Mouse (Mus musculus) embryonic facial prominence, embryonic 10.5 days (tissue): ENCODE results near the gene Lrwd1. TPM values are rescaled to one million over a fixed set of nuclear protein-coding genes. Genes with fewer than 3 reads are reported as not detected.

Experiments used
- DNase-seq: peaks from one replicate; pipeline ENCODE4 v3.0.0-alpha.2; 2017; ENCODE audit warnings: low spot score
- H3K27ac ChIP-seq: fragments of 300-500 bp; sonication (generic); replicated peaks from 2 replicates; pipeline ENCODE4 v1.5.1; 2016; ENCODE audit warnings: mild to moderate bottlenecking
- H3K27me3 ChIP-seq: fragments of 300-500 bp; sonication (generic); replicated peaks from 2 replicates; pipeline ENCODE4 v1.6.1; 2016; ENCODE audit warnings: low read depth, mild to moderate bottlenecking; ENCODE audit not compliant: poor library complexity, severe bottlenecking
- H3K36me3 ChIP-seq: fragments of 300-500 bp; sonication (generic); replicated peaks from 2 replicates; pipeline ENCODE4 v1.6.1; 2016; ENCODE audit warnings: mild to moderate bottlenecking, moderate library complexity
- H3K4me1 ChIP-seq: fragments of 300-500 bp; sonication (generic); 2 replicates; pipeline ENCODE4 v1.6.1; 2016
- H3K4me3 ChIP-seq: fragments of 300-500 bp; sonication (generic); 2 replicates; pipeline ENCODE4 v1.5.1; 2016; ENCODE audit warnings: mild to moderate bottlenecking, moderate library complexity
- H3K9me3 ChIP-seq: fragments of 300-500 bp; sonication (generic); 2 replicates; pipeline ENCODE4 v1.6.1; 2016; ENCODE audit warnings: mild to moderate bottlenecking
- WGBS: fragments of 180-500 bp; shearing (Covaris S2); methylation state at CpG from one replicate; pipeline ENCODE4 v1.1.7; 2016; 5-methylcytosine and 5-hydroxymethylcytosine counted together
- polyA plus RNA-seq: library from polyadenylated mRNA; unstranded; fragments of >200 nt; fragmentation: Nextera tagmentation; extraction: Ambion mirVana; gene quantifications from 2 replicates; pipeline ENCODE4 v1.2.1, GENCODE M21; 2016

Lrwd1 gene
- polyA plus RNA-seq: 59.7 and 62.4 TPM in 2 replicates

- peak within 1 kb of the TSS; percentile 70 for H3K4me3 ChIP-seq
- H3K36me3 ChIP-seq: peaks cover 66% of the 10 kb centered on the region
- no peaks in the 10 kb centered on the region for H3K9me3 ChIP-seq
- peaks cover 22% of the 10 kb centered on the region for H3K4me1 ChIP-seq
- WGBS: under 1% methylated on average over 60 of the region's 60 CpGs
- DNase-seq: peak; percentile 96
- H3K27ac ChIP-seq: peak within 1 kb of the TSS; percentile 87
- no peaks in the 10 kb centered on the region for H3K27me3 ChIP-seq
Observed at GRCm38 (mm10) chr5:136135571-136136291, at the start of gene Lrwd1, which contains the start of gene Alkbh4. Lrwd1 (minus strand) TSS chr5:136136074. Alkbh4 (plus strand) TSS chr5:136136146.

DNA sequence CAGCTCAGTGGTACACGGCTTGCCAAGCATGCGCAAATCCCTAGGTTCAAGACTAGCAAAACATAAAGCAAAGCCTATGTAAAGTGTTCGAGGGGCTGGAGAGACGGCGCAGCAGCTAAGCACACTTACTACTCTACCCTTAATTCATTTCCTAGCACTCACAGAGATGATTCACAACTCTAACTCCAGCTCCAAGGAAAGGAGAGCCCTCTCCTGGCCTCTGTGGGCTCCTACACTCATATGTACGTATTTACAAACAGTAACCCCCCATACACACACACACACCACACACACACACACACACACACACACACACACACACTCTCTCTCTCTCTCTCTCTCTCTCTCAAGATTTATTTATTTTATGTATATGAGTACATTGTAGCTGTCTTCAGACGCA, 47.9 kb upstream of the Lrwd1 start:
- no peaks in the 10 kb centered on the region for H3K4me1 ChIP-seq
- H3K27ac ChIP-seq: no peak overlapping the region
- no peak overlapping the region for H3K4me3 ChIP-seq
- H3K36me3 ChIP-seq: peaks cover 96% of the 10 kb centered on the region
- no peaks in the 10 kb centered on the region for H3K9me3 ChIP-seq
- no peak for DNase-seq
- no peaks in the 10 kb centered on the region for H3K27me3 ChIP-seq
- WGBS: 92% methylated on average over 7 of the region's 7 CpGs

DNA sequence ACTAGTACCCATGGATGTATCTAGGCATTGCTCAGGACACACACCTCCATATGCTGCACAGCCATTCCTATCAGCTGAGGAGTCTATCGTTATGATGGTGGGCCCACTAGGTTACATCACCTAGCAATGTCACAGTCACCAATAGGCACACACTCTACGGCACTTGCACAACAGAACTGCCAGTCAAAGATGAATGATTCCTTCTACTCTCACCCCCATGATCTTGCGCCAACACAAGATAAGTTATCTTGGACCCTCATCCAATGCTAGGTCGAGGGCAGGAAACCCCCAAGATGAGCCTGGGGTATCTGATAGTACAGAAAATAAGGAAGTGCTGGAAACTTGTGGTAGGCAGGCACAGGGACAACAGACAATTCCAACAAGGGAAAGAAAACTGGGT, 47.0 kb upstream of the Lrwd1 start:
- WGBS: 91% methylated on average over 4 of the region's 4 CpGs
- no peak overlapping the region for H3K4me3 ChIP-seq
- no peaks in the 10 kb centered on the region for H3K4me1 ChIP-seq
- H3K27me3 ChIP-seq: no peaks in the 10 kb centered on the region
- no peaks in the 10 kb centered on the region for H3K9me3 ChIP-seq
- H3K36me3 ChIP-seq: peaks cover 96% of the 10 kb centered on the region
- DNase-seq: no peak
- H3K27ac ChIP-seq: no peak overlapping the region

DNA sequence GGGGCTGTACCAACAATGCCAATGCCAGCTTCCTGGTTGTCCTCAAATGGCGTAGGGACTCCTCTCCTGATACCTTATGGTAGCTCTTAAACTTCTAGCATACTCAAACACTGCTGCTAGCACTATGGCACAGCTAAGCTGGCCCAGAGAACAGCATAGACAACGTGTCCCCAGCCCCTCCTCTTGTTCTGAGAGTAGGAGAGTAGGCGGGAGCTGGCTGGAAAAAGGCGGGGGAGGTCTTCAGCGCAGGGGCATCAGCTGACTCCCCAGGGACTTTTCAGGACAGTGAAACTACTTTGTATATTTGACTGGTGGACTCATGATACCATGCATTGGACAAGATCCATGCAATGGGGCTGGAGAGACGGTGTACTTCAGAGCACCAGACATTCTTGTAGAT, 46.2 kb upstream of the Lrwd1 start:
- Histone ChIP-seq H3K27me3 (no peaks in the 10 kb centered on the region), H3K9me3 (no peaks in the 10 kb centered on the region), H3K27ac (no peak overlapping the region), H3K4me3 (no peak overlapping the region), H3K4me1 (no peaks in the 10 kb centered on the region), H3K36me3 (peaks cover 98% of the 10 kb centered on the region)
- no peak for DNase-seq
- WGBS: 91% methylated on average over 6 of the region's 6 CpGs

GRCm38 (mm10) chr5:136181197-136181596, 45.3 kb upstream of the Lrwd1 start:
- Histone ChIP-seq H3K4me3 (no peak overlapping the region), H3K27ac (no peak overlapping the region), H3K4me1 (no peaks in the 10 kb centered on the region), H3K36me3 (peaks cover 97% of the 10 kb centered on the region), H3K9me3 (no peaks in the 10 kb centered on the region), H3K27me3 (no peaks in the 10 kb centered on the region)
- WGBS: 94% methylated on average over 6 of the region's 6 CpGs
- DNase-seq: no peak

- no peak for DNase-seq
- no peak overlapping the region for H3K4me3 ChIP-seq
- no peaks in the 10 kb centered on the region for H3K27me3 ChIP-seq
- 90% methylated on average over 5 of the region's 5 CpGs for WGBS
- H3K9me3 ChIP-seq: no peaks in the 10 kb centered on the region
- H3K4me1 ChIP-seq: no peaks in the 10 kb centered on the region
- peaks cover 81% of the 10 kb centered on the region for H3K36me3 ChIP-seq
- no peak overlapping the region for H3K27ac ChIP-seq
Observed at GRCm38 (mm10) chr5:136179594-136179993, 43.7 kb upstream of the Lrwd1 start.

DNA sequence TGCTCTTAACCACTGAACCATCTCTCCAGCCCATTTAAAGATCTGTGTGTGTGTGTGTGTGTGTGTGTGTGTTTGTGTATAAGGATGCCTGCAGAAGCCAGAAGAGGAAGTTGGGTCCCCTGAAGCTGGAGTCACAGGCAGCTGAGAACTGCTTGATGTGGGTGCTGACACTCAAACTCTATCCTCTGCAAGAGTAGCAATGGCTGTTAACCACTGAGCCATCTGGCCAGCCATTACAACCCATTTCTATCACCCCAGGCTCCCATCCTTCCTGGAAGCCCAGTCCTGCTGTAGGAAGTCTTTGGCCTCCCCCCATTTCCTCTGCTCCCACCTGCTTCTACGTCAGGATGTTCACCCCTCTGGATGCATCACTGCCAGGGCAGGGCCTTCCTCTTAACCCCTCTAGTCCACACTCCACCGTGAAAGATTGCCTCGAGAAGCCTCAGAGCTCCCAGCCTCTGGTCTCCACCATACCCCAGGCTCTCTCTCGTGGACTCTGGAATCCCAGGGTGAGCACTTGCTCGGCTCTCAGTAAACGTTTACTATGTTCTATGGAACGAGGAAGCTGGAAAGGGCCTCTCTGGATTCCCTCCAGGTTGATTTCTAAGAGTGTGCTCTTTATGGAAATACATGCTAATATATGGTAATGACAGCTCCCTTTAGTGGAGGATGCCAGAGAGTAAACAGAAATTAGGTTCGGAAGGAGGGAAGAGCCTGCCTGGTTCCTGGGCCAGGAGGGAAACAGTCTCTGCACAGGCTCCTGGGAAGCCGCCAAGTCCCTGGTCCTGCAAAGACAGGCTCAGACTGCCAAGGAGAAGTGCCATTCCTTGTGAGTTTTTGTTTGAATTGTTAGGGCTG, 38.0 kb upstream of the Lrwd1 start:
- no peak for DNase-seq
- Histone ChIP-seq H3K36me3 (peaks cover 23% of the 10 kb centered on the region), H3K27ac (no peak overlapping the region), H3K4me1 (peaks cover 21% of the 10 kb centered on the region), H3K9me3 (no peaks in the 10 kb centered on the region), H3K4me3 (no peak overlapping the region), H3K27me3 (peaks cover 7% of the 10 kb centered on the region; the same call in 1 of the 2 replicates)
- 60% methylated on average over 9 of the region's 9 CpGs for WGBS

- H3K27ac ChIP-seq: no peak overlapping the region
- DNase-seq: no peak
- H3K4me3 ChIP-seq: no peak overlapping the region
- H3K4me1 ChIP-seq: peaks cover 21% of the 10 kb centered on the region
- peaks cover 4% of the 10 kb centered on the region; the same call in 1 of the 2 replicates for H3K9me3 ChIP-seq
- H3K27me3 ChIP-seq: peaks cover 7% of the 10 kb centered on the region; the same call in 1 of the 2 replicates
- WGBS: 77% methylated on average over 9 of the region's 9 CpGs
- H3K36me3 ChIP-seq: peaks cover 18% of the 10 kb centered on the region
Observed at GRCm38 (mm10) chr5:136172939-136173338, 37.1 kb upstream of the Lrwd1 start.

DNA sequence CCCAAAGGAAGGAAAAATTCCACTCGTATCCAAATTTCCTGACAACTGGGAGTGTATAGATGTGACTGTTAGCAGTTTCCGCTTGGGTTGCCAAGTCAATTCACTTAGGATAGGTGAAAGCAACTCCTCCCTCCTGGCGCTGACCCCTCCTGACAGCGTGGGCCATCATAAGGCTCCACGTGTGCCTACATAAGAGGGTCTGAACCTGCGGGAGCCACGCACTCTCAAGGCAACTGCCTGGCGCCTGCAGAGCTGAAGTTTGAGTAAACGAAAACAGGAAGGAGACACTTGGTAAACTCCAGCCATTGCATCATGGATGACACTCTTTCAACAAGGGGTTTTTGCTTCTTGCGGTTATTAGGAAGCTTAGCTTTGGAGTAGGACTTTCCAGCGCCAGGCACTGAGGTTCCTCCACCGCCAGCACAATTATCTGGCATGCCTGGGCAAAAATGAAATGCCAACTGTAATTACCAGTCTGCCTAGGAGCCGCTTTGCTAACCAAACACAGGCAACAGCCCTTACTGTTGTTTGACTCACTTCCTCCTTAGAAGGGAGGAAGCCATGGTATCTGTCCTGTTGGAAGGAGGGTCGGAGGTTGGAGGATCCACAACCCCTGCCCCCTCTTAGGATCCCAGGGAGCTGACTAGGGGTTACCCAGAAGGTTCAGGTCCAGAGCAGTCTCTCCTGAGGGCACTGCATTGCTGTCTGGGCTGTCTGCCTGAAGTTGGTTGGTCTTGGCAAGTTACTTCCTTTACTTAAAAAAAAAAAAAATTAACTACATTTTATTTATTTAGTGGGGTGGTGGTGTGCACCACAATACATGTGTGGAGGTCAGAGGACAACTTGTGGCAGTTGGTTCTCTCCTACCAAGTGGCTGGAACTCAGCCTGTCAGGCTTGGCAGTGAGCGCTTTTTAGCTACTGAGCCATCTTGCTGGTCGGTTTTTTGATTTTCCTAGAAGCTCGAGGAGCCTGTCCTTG, 35.8 kb upstream of the Lrwd1 start:
- peaks cover 7% of the 10 kb centered on the region; the same call in 1 of the 2 replicates for H3K27me3 ChIP-seq
- H3K4me3 ChIP-seq: peak overlapping the region; percentile 64
- peaks cover 6% of the 10 kb centered on the region; the same call in 1 of the 2 replicates for H3K9me3 ChIP-seq
- DNase-seq: no peak
- 39% methylated on average over 17 of the region's 17 CpGs for WGBS
- peaks cover 16% of the 10 kb centered on the region for H3K36me3 ChIP-seq
- peaks cover 21% of the 10 kb centered on the region for H3K4me1 ChIP-seq
- H3K27ac ChIP-seq: peak overlapping the region; percentile 75; the same call in 1 of the 2 replicates

GRCm38 (mm10) chr5:136170512-136171362, 34.9 kb upstream of the Lrwd1 start, which contains the start of gene Orai2:
Orai2 (minus strand) TSS chr5:136170713.
- 7% methylated on average over 49 of the region's 49 CpGs for WGBS
- peaks cover 21% of the 10 kb centered on the region for H3K4me1 ChIP-seq
- peaks cover 14% of the 10 kb centered on the region; the same call in 1 of the 2 replicates for H3K36me3 ChIP-seq
- peak within 1 kb of the TSS; percentile 75 for H3K27ac ChIP-seq
- DNase-seq: peak; percentile 91
- peaks cover 7% of the 10 kb centered on the region; the same call in 1 of the 2 replicates for H3K27me3 ChIP-seq
- peaks cover 6% of the 10 kb centered on the region; the same call in 1 of the 2 replicates for H3K9me3 ChIP-seq
- H3K4me3 ChIP-seq: peak within 1 kb of the TSS; percentile 64
